Comparison of ENCODE assay signal across 16 mouse cellular contexts in the genomic region with DNA sequence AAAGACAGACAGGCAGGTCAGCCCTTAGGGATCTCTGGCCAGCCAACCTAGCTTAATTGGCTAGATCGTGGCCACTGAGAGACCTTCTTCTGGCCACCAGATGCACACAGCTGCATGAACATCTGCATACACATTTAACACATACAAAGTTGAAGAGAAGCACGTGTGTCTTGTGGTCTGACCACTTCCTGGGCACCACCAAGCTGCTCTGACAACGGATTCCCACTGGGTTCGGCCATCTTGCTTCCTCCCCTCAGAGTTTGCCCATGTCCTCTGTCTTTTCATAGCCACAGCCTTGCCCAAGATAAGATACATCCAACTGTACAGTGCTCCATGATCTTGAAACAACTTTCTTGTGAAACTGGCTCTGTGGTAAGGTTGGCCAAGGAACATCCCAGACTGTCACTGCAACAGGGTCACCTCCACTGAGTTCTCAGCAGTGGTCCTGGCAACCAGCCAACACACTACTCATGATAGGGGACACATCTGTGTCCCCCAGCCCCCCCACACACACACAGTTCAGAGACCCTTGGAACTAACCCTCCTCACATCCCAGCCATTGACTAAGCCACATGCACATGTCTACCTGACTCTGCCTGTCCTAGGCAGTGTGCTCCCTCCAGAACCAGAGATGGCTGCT.
DNase-seq lines count a peak whose midpoint lies in the region; ATAC-seq lines count a peak whose summit lies in the region.
"Had no signal": no experiment of that assay in that cellular context is flagged by ENCODE, and none has a peak within 500 bp of the region (broad histone marks: within the 10 kb centered on the region; RNA-seq: fewer than 3 reads in every experiment).

No protein-coding gene starts in this region.

- peak; percentile 76 for DNase-seq in heart, adult 11 months
- DNase-seq in heart, adult 9 months (ENCODE audit: low spot score in 2 of 2): no peak
- peak; percentile 65 for DNase-seq in CD4-positive helper T cell, adult 2 months (ENCODE audit: low read depth, low spot score)
- DNase-seq in splenic B cell, adult 2 months (ENCODE audit: low read depth, low spot score): peak; percentile 40
- no peak for DNase-seq in neural tube, embryonic 10.5 days (ENCODE audit: extremely low spot score, low spot score)
- DNase-seq in ovary, postnatal 36 days (ENCODE audit: low spot score): no peak
- no peak for DNase-seq in kidney, adult 18-20 months
- DNase-seq: cerebellum, adult 18-20 months; gastrocnemius, postnatal 25 days; heart, postnatal 14 days; kidney, postnatal 14 days; lung, postnatal 4 days; right cerebral cortex, adult 18-20 months had no signal

- peak; percentile 12 to 42; a peak in 2 of 4 replicates for ATAC-seq in hematopoietic stem cell, adult 5-6 weeks (replicated peaks in 1 of 2; ENCODE audit: insufficient read depth in 1 of 2, low FRiP score in 2 of 2, low TSS enrichment in 1 of 2, low read depth in 1 of 2, poor library complexity in 2 of 2, severe bottlenecking in 2 of 2)
- ATAC-seq: midbrain, embryonic 16.5 days had no signal

- no peaks in the 10 kb centered on the region for H3K27me3 ChIP-seq in splenic B cell, adult 2 months (ENCODE audit: control insufficient read depth, insufficient read depth, low read length, poor library complexity, severe bottlenecking)

- H3K36me3 ChIP-seq in splenic B cell, adult 2 months (ENCODE audit: control insufficient read depth, insufficient read depth, low read length, poor library complexity, severe bottlenecking): no peaks in the 10 kb centered on the region
- H3K36me3 ChIP-seq: limb, embryonic 10.5 days had no signal

Comparison
In these comparisons a context has a peak if more than half of its experiments do, and no peak if none do; other contexts are left out.
1. DNase-seq: peak in heart, adult 11 months (single experiment), CD4-positive helper T cell, adult 2 months (single experiment) and splenic B cell, adult 2 months (single experiment); none in heart, adult 9 months (0 of 2), neural tube, embryonic 10.5 days (single experiment), ovary, postnatal 36 days (single experiment) and kidney, adult 18-20 months (single experiment).